In genomic region chr4:95376386-95376785, GRCm38 (mm10) we compare ENCODE assay signal across 21 mouse cellular contexts.
DNase-seq lines count a peak whose midpoint lies in the region; ATAC-seq lines count a peak whose summit lies in the region.
"Had no signal": no experiment of that assay in that cellular context is flagged by ENCODE, and none has a peak within 500 bp of the region (broad histone marks: within the 10 kb centered on the region; RNA-seq: fewer than 3 reads in every experiment).

No protein-coding gene starts in this region.

- H3K9me3 ChIP-seq in kidney, embryonic 15.5 days (replicated peaks) = no peaks in the 10 kb centered on the region
- H3K9me3 ChIP-seq in kidney, embryonic 14.5 days (ENCODE audit: control insufficient read depth, low read length) = no peaks in the 10 kb centered on the region
- no peaks in the 10 kb centered on the region for H3K9me3 ChIP-seq in embryonic facial prominence, embryonic 14.5 days (ENCODE audit: control insufficient read depth, low read length)
- no peaks in the 10 kb centered on the region for H3K9me3 ChIP-seq in stomach, embryonic 14.5 days (ENCODE audit: control insufficient read depth, low read depth, low read length)
- H3K9me3 ChIP-seq: heart, embryonic 12.5 days; hindbrain, embryonic 12.5 days; midbrain, embryonic 12.5 days; neural tube, embryonic 13.5 days had no signal

- no peaks in the 10 kb centered on the region for H3K36me3 ChIP-seq in kidney, embryonic 15.5 days
- no peaks in the 10 kb centered on the region for H3K36me3 ChIP-seq in kidney, embryonic 14.5 days (ENCODE audit: control insufficient read depth, insufficient read depth, low read length)
- H3K36me3 ChIP-seq in embryonic facial prominence, embryonic 14.5 days (ENCODE audit: control insufficient read depth, insufficient read depth, low read length) = no peaks in the 10 kb centered on the region
- H3K36me3 ChIP-seq in stomach, embryonic 14.5 days (ENCODE audit: control insufficient read depth, insufficient read depth, low read length) = no peaks in the 10 kb centered on the region
- H3K36me3 ChIP-seq: heart, embryonic 12.5 days; hindbrain, embryonic 12.5 days; midbrain, embryonic 12.5 days; neural tube, embryonic 13.5 days had no signal

- peaks cover 9% of the 10 kb centered on the region; the same call in 1 of the 2 replicates for H3K4me1 ChIP-seq in kidney, embryonic 15.5 days
- no peaks in the 10 kb centered on the region for H3K4me1 ChIP-seq in kidney, embryonic 14.5 days (ENCODE audit: control insufficient read depth, insufficient read depth, low read length)
- peaks cover 22% of the 10 kb centered on the region for H3K4me1 ChIP-seq in embryonic facial prominence, embryonic 14.5 days (ENCODE audit: control insufficient read depth, insufficient read depth, low read length)
- H3K4me1 ChIP-seq in stomach, embryonic 14.5 days (ENCODE audit: control insufficient read depth, insufficient read depth, low read length) = peaks cover 9% of the 10 kb centered on the region; the same call in 1 of the 2 replicates

- no peak overlapping the region for H3K4me2 ChIP-seq in kidney, embryonic 15.5 days
- H3K4me2 ChIP-seq in kidney, embryonic 14.5 days (replicated peaks; ENCODE audit: low read depth, low read length) = no peak overlapping the region
- H3K4me2 ChIP-seq in embryonic facial prominence, embryonic 14.5 days (ENCODE audit: low read depth, low read length) = no peak overlapping the region
- no peak overlapping the region for H3K4me2 ChIP-seq in stomach, embryonic 14.5 days (replicated peaks; ENCODE audit: low read depth, low read length)
- H3K4me2 ChIP-seq: heart, embryonic 12.5 days; hindbrain, embryonic 12.5 days; midbrain, embryonic 12.5 days; neural tube, embryonic 13.5 days had no signal

- no peaks in the 10 kb centered on the region for H3K27me3 ChIP-seq in kidney, embryonic 15.5 days
- H3K27me3 ChIP-seq in kidney, embryonic 14.5 days (ENCODE audit: control insufficient read depth, insufficient read depth, low read length) = no peaks in the 10 kb centered on the region
- no peaks in the 10 kb centered on the region for H3K27me3 ChIP-seq in embryonic facial prominence, embryonic 14.5 days (replicated peaks; ENCODE audit: control insufficient read depth, insufficient read depth, low read length)
- no peaks in the 10 kb centered on the region for H3K27me3 ChIP-seq in stomach, embryonic 14.5 days (ENCODE audit: control insufficient read depth, insufficient read depth, low read length)
- H3K27me3 ChIP-seq: heart, embryonic 12.5 days; hindbrain, embryonic 12.5 days; midbrain, embryonic 12.5 days; neural tube, embryonic 13.5 days had no signal

- 59% methylated on average over 5 of the region's 5 CpGs for WGBS in kidney, embryonic 15.5 days
- WGBS in kidney, embryonic 14.5 days = 49% methylated on average over 5 of the region's 5 CpGs
- 16% methylated on average over 5 of the region's 5 CpGs for WGBS in embryonic facial prominence, embryonic 14.5 days
- 28% methylated on average over 5 of the region's 5 CpGs for WGBS in stomach, embryonic 14.5 days

- H3K4me3 ChIP-seq in kidney, embryonic 15.5 days (replicated peaks) = no peak overlapping the region
- no peak overlapping the region for H3K4me3 ChIP-seq in kidney, embryonic 14.5 days (ENCODE audit: low read length)
- no peak overlapping the region for H3K4me3 ChIP-seq in embryonic facial prominence, embryonic 14.5 days (ENCODE audit: low read depth, low read length)
- H3K4me3 ChIP-seq in stomach, embryonic 14.5 days (ENCODE audit: low read depth, low read length) = no peak overlapping the region
- H3K4me3 ChIP-seq: heart, embryonic 12.5 days; hindbrain, embryonic 12.5 days; midbrain, embryonic 12.5 days; neural tube, embryonic 13.5 days had no signal

- no peak for ATAC-seq in kidney, embryonic 15.5 days (replicated peaks; ENCODE audit: low FRiP score)
- ATAC-seq in kidney, embryonic 14.5 days (ENCODE audit: low FRiP score, low TSS enrichment) = no peak
- ATAC-seq in embryonic facial prominence, embryonic 14.5 days (ENCODE audit: low read depth) = peak; percentile 37; the same call in 1 of the 2 replicates
- ATAC-seq in stomach, embryonic 14.5 days (ENCODE audit: insufficient number of reproducible peaks, insufficient read depth, low FRiP score, low read depth) = no peak
- ATAC-seq: forebrain, embryonic 16.5 days; inflammation-experienced regulatory T-cells, adult 6 months; liver, postnatal 0 days had no signal

- peak overlapping the region; percentile 42; the same call in 1 of the 2 replicates for H3K27ac ChIP-seq in kidney, embryonic 15.5 days
- H3K27ac ChIP-seq in kidney, embryonic 14.5 days (ENCODE audit: low read depth, low read length) = no peak overlapping the region; the same call in 1 of the 2 replicates
- no peak overlapping the region for H3K27ac ChIP-seq in embryonic facial prominence, embryonic 14.5 days (replicated peaks; ENCODE audit: low read depth, low read length)
- H3K27ac ChIP-seq in stomach, embryonic 14.5 days (ENCODE audit: low read length) = 0 out of 2 replicates have a peak overlapping the region, but pooled peaks have one; percentile 52
- H3K27ac ChIP-seq: hindbrain, embryonic 12.5 days; midbrain, embryonic 12.5 days; neural tube, embryonic 13.5 days had no signal

- DNase-seq in embryo, embryonic 11 days = peak; percentile 46
- DNase-seq in embryonic facial prominence, embryonic 14.5 days (ENCODE audit: low spot score) = peak; percentile 60
- no peak for DNase-seq in MN1 (ENCODE audit: low spot score)
- no peak for DNase-seq in thymus, postnatal 10 days (ENCODE audit: low spot score in 2 of 2)
- DNase-seq: B cell, adult 2 months; cerebellum, adult 8-10 months; heart, postnatal 14 days; layer of hippocampus, postnatal 36 days; liver; liver, postnatal 0 days; right cerebral cortex, adult 18-20 months; thymus, adult 2 months had no signal

- H3K9ac ChIP-seq in kidney, embryonic 15.5 days = no peak overlapping the region
- no peak overlapping the region for H3K9ac ChIP-seq in kidney, embryonic 14.5 days (ENCODE audit: low read depth, low read length)
- no peak overlapping the region for H3K9ac ChIP-seq in embryonic facial prominence, embryonic 14.5 days (ENCODE audit: low read depth, low read length)
- H3K9ac ChIP-seq in stomach, embryonic 14.5 days (replicated peaks; ENCODE audit: low read depth, low read length) = no peak overlapping the region
- H3K9ac ChIP-seq: heart, embryonic 12.5 days; hindbrain, embryonic 12.5 days; liver, postnatal 0 days; midbrain, embryonic 12.5 days; neural tube, embryonic 13.5 days had no signal

Comparison
In these comparisons a context has a peak if more than half of its experiments do, and no peak if none do; other contexts are left out.
1. H3K27ac ChIP-seq: peak in kidney, embryonic 15.5 days (single experiment) and stomach, embryonic 14.5 days (single experiment); none in kidney, embryonic 14.5 days (single experiment) and embryonic facial prominence, embryonic 14.5 days (single experiment).
2. DNase-seq: peak in embryo, embryonic 11 days (single experiment) and embryonic facial prominence, embryonic 14.5 days (single experiment); none in MN1 (single experiment) and thymus, postnatal 10 days (0 of 2).